ENCODE assay signal across 14 mouse cellular contexts in genomic region chr16:33723983-33724382, GRCm38 (mm10). TPM values are rescaled to one million over a fixed set of nuclear protein-coding genes. Genes with fewer than 3 reads are reported as not detected.
DNase-seq lines count a peak whose midpoint lies in the region; ATAC-seq and TF ChIP-seq lines count a peak whose summit lies in the region.
"Had no signal": no experiment of that assay in that cellular context is flagged by ENCODE, and none has a peak within 500 bp of the region (broad histone marks: within the 10 kb centered on the region; RNA-seq: fewer than 3 reads in every experiment).

No protein-coding gene starts in this region.

- WGBS in kidney, postnatal 0 days, result 97% methylated on average over 3 of the region's 3 CpGs
- WGBS in limb, embryonic 10.5 days, result 96% methylated on average over 3 of the region's 3 CpGs

- no peak overlapping the region for H3K4me2 ChIP-seq in kidney, postnatal 0 days (ENCODE audit: low read length)
- H3K4me2 ChIP-seq: heart, embryonic 12.5 days; hindbrain, embryonic 13.5 days; kidney, embryonic 15.5 days had no signal

- no peaks in the 10 kb centered on the region for H3K9me3 ChIP-seq in kidney, postnatal 0 days (replicated peaks; ENCODE audit: low read length)
- no peaks in the 10 kb centered on the region for H3K9me3 ChIP-seq in limb, embryonic 10.5 days (replicated peaks)
- H3K9me3 ChIP-seq: kidney, embryonic 15.5 days had no signal

- no peak for ATAC-seq in kidney, postnatal 0 days (replicated peaks; ENCODE audit: low FRiP score, low read depth)
- no peak for ATAC-seq in Patski
- no peak for ATAC-seq in granulocyte monocyte progenitor cell, adult 5-6 weeks (replicated peaks; ENCODE audit: poor library complexity, severe bottlenecking)

- TF ChIP-seq POLR2A in testis, adult 2 months (IDR thresholded peaks at IDR 0.05; ENCODE audit: control insufficient read depth, low read depth, low read length), result no peak

- peaks cover 3% of the 10 kb centered on the region; the same call in 1 of the 2 replicates for H3K36me3 ChIP-seq in kidney, postnatal 0 days (ENCODE audit: insufficient read depth, low read length)
- no peaks in the 10 kb centered on the region for H3K36me3 ChIP-seq in testis, adult 2 months (ENCODE audit: control insufficient read depth, insufficient read depth, low read length)
- peaks cover 62% of the 10 kb centered on the region for H3K36me3 ChIP-seq in limb, embryonic 10.5 days

- in situ Hi-C loops in Patski (cut with MboI; ENCODE audit: low pct_unique_long_range_greater_than_20kb), result no loop called here

- no peaks in the 10 kb centered on the region for H3K4me1 ChIP-seq in kidney, postnatal 0 days (replicated peaks; ENCODE audit: insufficient read depth, low read length)
- no peaks in the 10 kb centered on the region; the same call in 1 of the 2 replicates for H3K4me1 ChIP-seq in testis, adult 2 months (ENCODE audit: control insufficient read depth, insufficient read depth, low read length)
- H3K4me1 ChIP-seq in limb, embryonic 10.5 days, result no peaks in the 10 kb centered on the region
- H3K4me1 ChIP-seq: heart, embryonic 12.5 days; hindbrain, embryonic 13.5 days; kidney, embryonic 15.5 days had no signal

- CTCF ChIA-PET in Patski (lab: Charles Lee), result no interaction called here

- TF ChIP-seq CTCF in kidney, postnatal 0 days (IDR thresholded peaks at IDR 0.05; ENCODE audit: low read depth), result peak; percentile 50
- TF ChIP-seq CTCF in testis, adult 2 months (IDR thresholded peaks at IDR 0.05; ENCODE audit: control insufficient read depth, insufficient read depth, insufficient replicate concordance, low read depth, low read length), result peak; percentile 32; the same call in 1 of the 2 replicates
- peak; percentile 53 for TF ChIP-seq CTCF in Patski (IDR thresholded peaks at IDR 0.05)

- DNase-seq in kidney, postnatal 0 days (ENCODE audit: low spot score), result no peak
- no peak for DNase-seq in kidney, adult 18-20 months
- DNase-seq in testis, postnatal 14 days (ENCODE audit: low spot score), result no peak
- DNase-seq in Patski (ENCODE audit: low read depth, low spot score), result no peak
- no peak for DNase-seq in limb, embryonic 10.5 days (ENCODE audit: low spot score)
- DNase-seq: layer of hippocampus, adult 9-11 months; thymus, postnatal 36 days had no signal

- no peak overlapping the region for H3K9ac ChIP-seq in kidney, postnatal 0 days (ENCODE audit: low read depth, low read length)
- H3K9ac ChIP-seq: heart, embryonic 12.5 days; hindbrain, embryonic 13.5 days; kidney, embryonic 15.5 days had no signal

- H3K27ac ChIP-seq in kidney, postnatal 0 days, result no peak overlapping the region
- H3K27ac ChIP-seq in testis, adult 2 months (ENCODE audit: control insufficient read depth, insufficient read depth, low read depth, low read length), result no peak overlapping the region
- no peak overlapping the region for H3K27ac ChIP-seq in limb, embryonic 10.5 days
- H3K27ac ChIP-seq: forebrain, embryonic 10.5 days; hindbrain, embryonic 13.5 days; kidney, embryonic 15.5 days; macrophage had no signal

- H3K27me3 ChIP-seq in kidney, postnatal 0 days (ENCODE audit: insufficient read depth, low read length), result no peaks in the 10 kb centered on the region
- H3K27me3 ChIP-seq in testis, adult 2 months (ENCODE audit: control insufficient read depth, insufficient read depth, low read length), result no peaks in the 10 kb centered on the region
- no peaks in the 10 kb centered on the region for H3K27me3 ChIP-seq in Patski
- no peaks in the 10 kb centered on the region for H3K27me3 ChIP-seq in limb, embryonic 10.5 days (ENCODE audit: low read depth, poor library complexity, severe bottlenecking)
- H3K27me3 ChIP-seq: heart, embryonic 12.5 days; hindbrain, embryonic 13.5 days; kidney, embryonic 15.5 days had no signal

- H3K4me3 ChIP-seq in kidney, postnatal 0 days (replicated peaks; ENCODE audit: low read depth, low read length), result no peak overlapping the region
- no peak overlapping the region for H3K4me3 ChIP-seq in testis, adult 2 months (ENCODE audit: control insufficient read depth, low read depth, low read length)
- H3K4me3 ChIP-seq in limb, embryonic 10.5 days, result no peak overlapping the region
- H3K4me3 ChIP-seq: forebrain, embryonic 10.5 days; heart, embryonic 12.5 days; hindbrain, embryonic 13.5 days; kidney, embryonic 15.5 days had no signal

- POLR2A ChIA-PET in Patski (lab: Charles Lee), result interaction anchor here (0.6 kb wide), 1 partner anchor 11 kb away, joined by 3 read pairs; no protein-coding TSS in a partner anchor

RNA-seq across cellular contexts. Expression of gene Heg1, which starts 39.8 kb away (rescaled TPM):
- polyA plus RNA-seq in kidney, postnatal 0 days (2015; fragmentation: Nextera tagmentation; extraction: Ambion mirVana), result 17.2 and 17.6 TPM in 2 replicates
- polyA plus RNA-seq in testis, adult 2 months (2012; rRNA removed), result 11.9 and 12.9 TPM in 2 replicates
- polyA plus RNA-seq in Patski (2021), result 39.4 TPM
- 11.1 and 11.6 TPM in 2 replicates for polyA plus RNA-seq in limb, embryonic 10.5 days (2016; fragmentation: Nextera tagmentation; extraction: Ambion mirVana)
- 30.9 and 34.2 TPM in 2 replicates for total RNA-seq in granulocyte monocyte progenitor cell, adult 5-6 weeks (2014; fragmentation: Nextera tagmentation)
- 20.8 and 24.9 TPM in 2 replicates for total RNA-seq in granulocyte monocyte progenitor cell, adult 5-6 weeks (2017)
